Mouse (Mus musculus) skeletal muscle tissue, adult 2 months (tissue): ENCODE measurements around the gene Cyp51.
"Not testable (repeated sequence)": the region's sequence is repeated elsewhere in the genome, so short reads cannot be mapped to it uniquely, and the experiment has no call there.

Experiments
- DNase-seq: peaks from one replicate; pipeline ENCODE4 v3.0.0-alpha.2; 2012; ENCODE audit warnings: low read depth, low spot score

The Cyp51 gene

GRCm38 (mm10) chr5:4104341-4105040 lies at the start of gene Cyp51:
Cyp51 (minus strand) TSS chr5:4104746.
- DNase-seq = peak; percentile 88

DNA sequence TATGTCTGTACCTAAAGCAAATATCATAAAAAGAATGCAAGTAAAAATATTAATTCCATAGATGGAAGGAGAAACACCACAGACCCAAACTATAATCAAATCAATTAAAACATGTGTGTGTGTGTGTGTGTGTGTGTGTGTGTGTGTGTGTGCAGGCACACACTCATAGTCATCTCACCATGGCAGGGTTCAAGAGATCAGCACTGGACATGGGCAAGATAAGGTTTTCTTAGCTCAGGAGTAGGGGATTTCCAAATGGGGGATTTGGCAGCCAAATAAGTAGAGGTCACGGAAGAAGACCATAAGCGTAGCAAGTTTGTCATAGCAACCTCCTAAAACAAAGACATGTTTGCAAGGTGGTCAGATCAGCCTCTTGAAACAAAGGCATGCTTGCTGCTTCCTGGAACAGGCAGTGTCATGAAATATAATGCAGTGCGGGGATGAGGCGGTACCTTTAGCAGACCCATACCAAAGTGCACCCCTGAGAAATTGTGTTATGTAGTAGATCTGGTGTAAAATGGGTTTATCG lies 8.1 kb upstream of the Cyp51 start:
- DNase-seq = no peak

GRCm38 (mm10) chr5:4107056-4107455 lies 2.5 kb upstream of the Cyp51 start:
- not testable (repeated sequence) for DNase-seq

DNA sequence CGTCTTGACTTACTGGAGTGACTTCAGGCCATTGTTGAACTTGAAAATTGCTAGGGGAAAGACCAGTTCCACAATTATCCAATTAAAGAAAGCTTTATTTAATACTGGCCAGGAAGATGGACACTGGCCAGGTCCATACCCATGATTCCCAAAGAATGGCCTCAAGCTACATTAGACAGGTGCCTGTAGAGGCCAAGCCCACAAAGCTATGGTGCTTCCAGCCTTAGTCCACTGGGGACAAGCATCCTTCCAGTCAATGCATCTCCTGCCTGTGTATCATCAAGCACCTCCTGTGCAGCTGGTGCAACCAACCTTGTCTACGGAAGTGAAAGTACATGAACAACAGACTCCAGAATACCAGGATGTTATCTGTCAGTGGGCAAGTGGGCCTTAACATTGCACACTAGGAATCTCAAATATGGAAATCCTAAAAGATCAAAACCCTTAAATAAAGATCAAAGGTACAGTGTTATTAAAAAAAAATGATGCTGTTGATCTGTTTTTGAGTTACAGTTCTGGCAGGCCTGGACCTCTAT lies 1.2 kb upstream of the Cyp51 start:
- no peak for DNase-seq

- DNase-seq = no peak
Measured at GRCm38 (mm10) chr5:4103626-4104340, 763 bp downstream of the Cyp51 start.

DNA sequence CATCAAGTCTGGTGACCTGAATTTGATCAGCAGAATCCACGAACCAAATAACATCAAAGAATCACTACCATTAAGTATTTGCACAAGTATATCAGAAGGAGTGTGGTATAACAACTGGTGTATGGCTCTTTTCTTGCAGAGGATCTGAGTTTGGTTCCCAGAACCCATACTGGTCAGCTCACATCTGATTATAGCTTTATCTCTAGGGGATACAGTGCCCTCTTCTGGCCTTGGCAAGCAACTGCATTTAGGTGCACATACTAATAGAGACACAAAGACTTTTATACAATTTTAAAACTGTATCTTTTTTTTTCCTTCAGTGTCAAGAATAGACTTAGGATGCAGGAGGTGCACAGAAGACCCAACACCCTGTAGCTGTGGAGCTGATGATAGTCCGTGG lies 2.8 kb downstream of the Cyp51 start:
- no peak for DNase-seq

DNA sequence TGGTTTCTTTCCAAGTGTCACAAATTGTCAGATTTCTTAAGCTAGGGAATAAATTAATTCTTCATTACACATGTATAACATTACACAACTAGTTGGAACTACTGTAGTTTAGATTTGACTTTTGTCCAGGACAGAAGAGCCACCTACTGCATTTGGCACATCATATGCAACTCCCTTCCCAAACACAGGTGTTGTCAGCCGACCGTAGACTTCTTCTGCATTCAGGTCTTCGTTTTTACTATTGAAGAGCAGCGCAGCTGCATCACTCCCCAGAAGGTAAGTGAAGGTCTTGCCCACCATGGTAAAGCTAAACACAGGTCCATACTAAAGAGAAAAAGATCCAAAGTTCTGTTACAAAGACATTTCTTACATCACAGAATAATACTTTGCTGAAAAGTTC lies 3.5 kb downstream of the Cyp51 start:
- DNase-seq = no peak

DNA sequence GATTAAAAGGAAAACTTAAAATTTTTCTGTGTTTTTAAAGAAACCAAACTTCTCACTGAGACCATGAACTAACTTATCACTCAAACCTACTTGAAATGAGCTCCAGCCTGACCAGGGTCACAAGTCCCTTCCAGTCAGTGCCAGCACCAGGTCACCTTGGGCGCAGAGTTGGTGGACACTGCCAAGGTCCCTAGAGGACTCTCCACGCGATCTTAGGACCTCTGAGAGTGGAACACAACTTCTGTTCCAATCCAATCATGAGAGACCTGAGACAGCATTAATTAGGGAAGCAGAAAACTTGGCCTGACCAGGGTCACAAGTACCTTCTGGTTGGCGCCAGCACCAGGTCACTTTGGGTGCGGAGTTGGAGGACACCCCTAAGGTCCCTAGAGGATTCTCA lies 10.1 kb downstream of the Cyp51 start:
- no peak for DNase-seq

DNA sequence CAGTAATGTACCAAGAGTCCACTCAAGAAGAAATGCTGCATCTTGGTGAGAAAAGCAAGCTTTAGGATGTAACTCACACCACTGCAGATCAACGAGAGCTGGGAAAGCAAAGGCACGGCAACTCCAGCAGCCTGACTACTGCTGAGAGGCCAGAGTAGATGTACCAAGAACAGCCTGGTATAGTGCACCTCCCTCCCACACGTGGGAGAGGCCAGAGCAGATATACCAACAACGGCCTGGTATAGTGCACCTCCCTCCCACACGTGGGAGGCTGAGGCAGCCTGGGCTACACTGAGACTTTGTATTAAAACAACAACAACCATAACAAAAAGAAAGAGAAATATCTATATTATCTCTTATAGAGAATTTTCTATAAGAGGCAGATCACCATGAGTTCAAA lies 16.4 kb downstream of the Cyp51 start:
- no peak for DNase-seq

- no peak for DNase-seq
Measured at GRCm38 (mm10) chr5:4086309-4086708, 18.2 kb downstream of the Cyp51 start.

- no peak for DNase-seq
Measured at GRCm38 (mm10) chr5:4084948-4085347, 19.6 kb downstream of the Cyp51 start.

GRCm38 (mm10) chr5:4081513-4081912 lies 23.0 kb downstream of the Cyp51 start:
- DNase-seq = no peak

- no peak for DNase-seq
Measured at GRCm38 (mm10) chr5:4080861-4081260, 23.7 kb downstream of the Cyp51 start.

- no peak for DNase-seq
Measured at GRCm38 (mm10) chr5:4079086-4079485, 25.5 kb downstream of the Cyp51 start.

DNA sequence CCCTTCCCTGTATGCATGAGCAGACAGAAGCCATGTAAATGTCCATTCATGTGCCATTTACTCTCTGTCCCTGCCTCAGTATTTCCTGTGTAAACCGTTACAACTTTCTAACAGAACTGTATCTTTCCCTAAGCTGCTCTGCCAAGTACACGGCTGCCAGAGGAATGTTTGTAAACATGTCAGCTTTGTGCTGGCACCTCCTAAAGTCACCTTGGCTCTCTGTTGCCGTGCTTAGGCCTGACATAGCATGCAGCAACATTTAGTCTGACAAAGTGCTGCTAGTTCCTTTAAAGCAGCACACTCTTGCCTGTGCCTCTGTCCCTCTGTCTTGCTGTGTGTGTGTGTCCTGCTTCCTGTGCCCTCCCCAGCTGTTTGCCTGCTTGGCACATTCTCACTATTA lies 37.3 kb downstream of the Cyp51 start:
- no peak for DNase-seq

GRCm38 (mm10) chr5:4066476-4067115 lies 38.0 kb downstream of the Cyp51 start:
- no peak for DNase-seq

DNA sequence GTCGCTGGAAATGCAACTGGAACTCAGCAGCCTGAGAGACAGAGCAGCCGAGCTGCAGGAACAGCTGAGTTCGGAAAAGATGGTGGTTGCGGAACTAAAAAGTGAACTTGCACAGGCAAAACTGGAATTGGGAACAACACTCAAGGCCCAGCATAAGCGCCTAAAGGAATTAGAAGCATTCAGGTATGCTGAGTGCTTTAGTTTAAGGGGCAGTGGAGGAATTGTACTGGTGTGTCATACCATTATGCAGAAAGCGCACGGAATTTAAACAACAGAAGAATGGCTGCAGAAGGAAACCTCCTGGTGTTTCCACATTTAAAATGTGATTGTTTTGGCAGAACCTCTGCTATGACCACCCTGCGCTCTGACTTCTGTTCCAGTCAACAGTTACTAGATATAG lies 44.2 kb downstream of the Cyp51 start:
- no peak for DNase-seq

GRCm38 (mm10) chr5:4040922-4041321 lies 63.6 kb downstream of the Cyp51 start:
- DNase-seq = no peak

- DNase-seq = no peak
Measured at GRCm38 (mm10) chr5:4040372-4040771, 64.2 kb downstream of the Cyp51 start.

- DNase-seq = no peak
Measured at GRCm38 (mm10) chr5:4039351-4039750, 65.2 kb downstream of the Cyp51 start.

DNA sequence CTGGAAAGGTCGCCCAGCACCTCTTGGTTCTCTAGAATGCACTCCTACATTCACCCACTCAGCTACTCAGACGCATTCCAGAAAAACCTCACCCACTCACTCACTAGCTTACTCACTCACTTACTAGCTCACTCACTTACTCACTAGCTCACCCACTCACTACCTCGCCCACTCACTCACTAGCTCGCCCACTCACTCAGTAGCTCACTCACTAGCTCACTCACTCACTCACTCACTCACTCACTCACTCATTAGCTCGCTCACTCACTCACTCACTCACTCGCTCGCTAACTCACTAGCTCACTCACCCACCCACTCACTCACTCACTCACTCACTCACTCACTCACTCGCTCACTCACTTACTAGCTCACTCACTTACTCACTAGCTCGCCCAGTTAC lies 67.9 kb downstream of the Cyp51 start:
- DNase-seq = no peak

GRCm38 (mm10) chr5:4031846-4032245 lies 72.7 kb downstream of the Cyp51 start:
- no peak for DNase-seq
